Mouse (Mus musculus) skeletal muscle tissue, adult 2 months (tissue): Measurements from ENCODE around the gene B3gnt6.
A peak's percentile ranks its signal among the peaks of the same experiment; 100 is the strongest.
"Not testable (repeated sequence)": the region's sequence is repeated elsewhere in the genome, so short reads cannot be mapped to it uniquely, and the experiment has no call there.

Experiments
- DNase-seq: peaks from one replicate; pipeline ENCODE4 v3.0.0-alpha.2; 2012; ENCODE audit warnings: low read depth, low spot score

The B3gnt6 gene

GRCm38 (mm10) chr7:98199381-98199780 is at the start of gene B3gnt6:
TSS of gene B3gnt6 (minus strand) at chr7:98199481.
- no peak for DNase-seq

GRCm38 (mm10) chr7:98236686-98237359 is 37.5 kb upstream of the B3gnt6 start:
- no peak for DNase-seq

- DNase-seq = no peak
Measured at GRCm38 (mm10) chr7:98223796-98224195, 24.5 kb upstream of the B3gnt6 start.

- no peak for DNase-seq
Measured at GRCm38 (mm10) chr7:98216713-98217112, 17.4 kb upstream of the B3gnt6 start.

- no peak for DNase-seq
Measured at GRCm38 (mm10) chr7:98202946-98203345, 3.7 kb upstream of the B3gnt6 start.

GRCm38 (mm10) chr7:98201493-98202028 is 2.3 kb upstream of the B3gnt6 start:
- no peak for DNase-seq

- DNase-seq = no peak
Measured at GRCm38 (mm10) chr7:98200396-98200795, 1.1 kb upstream of the B3gnt6 start.

- no peak for DNase-seq
Measured at GRCm38 (mm10) chr7:98195151-98195801, 4.0 kb downstream of the B3gnt6 start.

GRCm38 (mm10) chr7:98194026-98194792 is 5.1 kb downstream of the B3gnt6 start:
- no peak for DNase-seq

GRCm38 (mm10) chr7:98193515-98194025 is 5.7 kb downstream of the B3gnt6 start:
- DNase-seq = no peak

GRCm38 (mm10) chr7:98191571-98192250 is 7.6 kb downstream of the B3gnt6 start:
- no peak for DNase-seq

GRCm38 (mm10) chr7:98190578-98190977 is 8.7 kb downstream of the B3gnt6 start:
- no peak for DNase-seq

- no peak for DNase-seq
Measured at GRCm38 (mm10) chr7:98189745-98190144, 9.5 kb downstream of the B3gnt6 start.

GRCm38 (mm10) chr7:98188680-98189079 is 10.6 kb downstream of the B3gnt6 start:
- no peak for DNase-seq

GRCm38 (mm10) chr7:98188238-98188637 is 11.0 kb downstream of the B3gnt6 start:
- no peak for DNase-seq

- DNase-seq = not testable (repeated sequence)
Measured at GRCm38 (mm10) chr7:98187332-98187731, 11.9 kb downstream of the B3gnt6 start.

GRCm38 (mm10) chr7:98186637-98187036 is 12.6 kb downstream of the B3gnt6 start:
- DNase-seq = no peak

- DNase-seq = peak; percentile 53
Measured at GRCm38 (mm10) chr7:98185326-98185725, 14.0 kb downstream of the B3gnt6 start.

GRCm38 (mm10) chr7:98178560-98179231 is 20.6 kb downstream of the B3gnt6 start:
- no peak for DNase-seq

GRCm38 (mm10) chr7:98177929-98178559 is 21.2 kb downstream of the B3gnt6 start, which contains the start of gene Capn5:
TSS of gene Capn5 (minus strand) at chr7:98178274.
- DNase-seq = peak; percentile 67
